ENCODE assay signal across 9 mouse cellular contexts in the genomic region with DNA sequence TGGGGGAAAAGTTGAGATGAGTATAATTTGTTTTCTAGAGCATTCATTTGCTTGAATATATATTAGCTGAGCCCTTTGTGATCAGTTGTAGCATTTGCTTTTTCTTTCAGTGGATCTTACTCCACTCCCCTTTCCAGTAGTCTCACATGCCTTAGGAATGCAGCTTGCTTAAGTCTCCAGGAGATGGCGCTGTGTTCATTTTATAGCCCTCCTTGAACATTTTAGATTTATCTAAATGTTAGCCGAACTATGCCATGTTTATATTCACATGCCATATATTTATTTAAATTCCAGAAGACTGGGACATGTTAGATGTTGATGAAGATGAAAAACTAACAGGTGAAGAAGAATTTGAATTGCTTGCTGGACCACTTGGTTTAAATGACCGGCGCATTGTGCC. TPM values are rescaled to one million over a fixed set of nuclear protein-coding genes. Genes with fewer than 3 reads are reported as not detected.
DNase-seq lines count a peak whose midpoint lies in the region; ATAC-seq lines count a peak whose summit lies in the region.
"Had no signal": no experiment of that assay in that cellular context is flagged by ENCODE, and none has a peak within 500 bp of the region (broad histone marks: within the 10 kb centered on the region; RNA-seq: fewer than 3 reads in every experiment).

No protein-coding gene starts in this region.

- H3K9me3 ChIP-seq in midbrain, embryonic 14.5 days (ENCODE audit: control insufficient read depth, low read length), result no peaks in the 10 kb centered on the region
- H3K9me3 ChIP-seq in midbrain, embryonic 10.5 days (replicated peaks), result no peaks in the 10 kb centered on the region
- H3K9me3 ChIP-seq: limb, embryonic 13.5 days had no signal

- H3K4me3 ChIP-seq in midbrain, embryonic 14.5 days (replicated peaks; ENCODE audit: low read depth, low read length), result no peak overlapping the region
- H3K4me3 ChIP-seq in midbrain, embryonic 10.5 days, result no peak overlapping the region
- H3K4me3 ChIP-seq: limb, embryonic 13.5 days had no signal

- H3K4me2 ChIP-seq in midbrain, embryonic 14.5 days (ENCODE audit: low read length), result no peak overlapping the region
- H3K4me2 ChIP-seq: limb, embryonic 13.5 days had no signal

- H3K36me3 ChIP-seq in midbrain, embryonic 14.5 days (ENCODE audit: control insufficient read depth, insufficient read depth, low read length), result peaks cover 69% of the 10 kb centered on the region
- peaks cover 70% of the 10 kb centered on the region for H3K36me3 ChIP-seq in midbrain, embryonic 10.5 days

- DNase-seq in gastrocnemius, postnatal 10 days, result peak; percentile 5
- DNase-seq in gastrocnemius, adult 8-10 months (ENCODE audit: low spot score in 2 of 2), result no peak
- DNase-seq in midbrain, embryonic 14.5 days, result peak; percentile 78
- no peak for DNase-seq in midbrain, embryonic 10.5 days (ENCODE audit: low spot score)
- peak; percentile 5 for DNase-seq in adrenal gland, postnatal 25 days
- peak; percentile 35 for DNase-seq in forelimb bud, embryonic 11.5 days (ENCODE audit: low read depth, low spot score)
- peak; percentile 66 for DNase-seq in thymus, postnatal 0 days (ENCODE audit: low spot score)
- DNase-seq in right cerebral cortex, postnatal 25 days, result no peak

- H3K27ac ChIP-seq in midbrain, embryonic 14.5 days (replicated peaks; ENCODE audit: low read depth, low read length), result no peak overlapping the region
- H3K27ac ChIP-seq in midbrain, embryonic 10.5 days (replicated peaks), result no peak overlapping the region
- H3K27ac ChIP-seq: limb, embryonic 13.5 days had no signal

- no peak overlapping the region for H3K9ac ChIP-seq in midbrain, embryonic 14.5 days (replicated peaks; ENCODE audit: low read length)
- H3K9ac ChIP-seq: limb, embryonic 13.5 days had no signal

- no peaks in the 10 kb centered on the region for H3K27me3 ChIP-seq in midbrain, embryonic 14.5 days (ENCODE audit: control insufficient read depth, insufficient read depth, low read length)
- H3K27me3 ChIP-seq in midbrain, embryonic 10.5 days (ENCODE audit: low read depth, poor library complexity, severe bottlenecking), result no peaks in the 10 kb centered on the region
- H3K27me3 ChIP-seq: limb, embryonic 13.5 days had no signal

- WGBS in midbrain, embryonic 14.5 days, result 60% methylated on average over 4 of the region's 4 CpGs
- WGBS in midbrain, embryonic 10.5 days, result 63% methylated on average over 4 of the region's 4 CpGs

- H3K4me1 ChIP-seq in midbrain, embryonic 14.5 days (ENCODE audit: control insufficient read depth, insufficient read depth, low read length), result no peaks in the 10 kb centered on the region
- no peaks in the 10 kb centered on the region for H3K4me1 ChIP-seq in midbrain, embryonic 10.5 days
- H3K4me1 ChIP-seq: limb, embryonic 13.5 days had no signal

- ATAC-seq in midbrain, embryonic 14.5 days (ENCODE audit: low FRiP score, low TSS enrichment), result no peak

RNA-seq across cellular contexts. Expression of gene Fbxl22, which starts 49.3 kb away (rescaled TPM):
- 10 to 100 TPM; 36.0 to 38.6 TPM for total RNA-seq in gastrocnemius, postnatal 10 days (2021)
- total RNA-seq in gastrocnemius, adult 8-10 months (2022), result 1 to 10 TPM; 1.7 to 2.6 (median 2.5) TPM
- 1.5 and 1.9 TPM in 2 replicates for polyA plus RNA-seq in midbrain, embryonic 14.5 days (2014; fragmentation: Nextera tagmentation; extraction: Ambion mirVana)
- 1.5 TPM in 2 replicates for polyA plus RNA-seq in midbrain, embryonic 10.5 days (2016; fragmentation: Nextera tagmentation; extraction: Ambion mirVana)
- total RNA-seq in adrenal gland, postnatal 25 days (2021), result 0.48 and 0.64 TPM in 2 replicates
- 1.3 and 1.8 TPM in 2 replicates for polyA plus RNA-seq in thymus, postnatal 0 days (2015; fragmentation: Nextera tagmentation; extraction: Ambion mirVana)

Comparison
In these comparisons a context has a peak if more than half of its experiments do, and no peak if none do; other contexts are left out.
1. DNase-seq: peak in gastrocnemius, postnatal 10 days (single experiment), midbrain, embryonic 14.5 days (single experiment), adrenal gland, postnatal 25 days (single experiment), forelimb bud, embryonic 11.5 days (single experiment) and thymus, postnatal 0 days (single experiment); none in gastrocnemius, adult 8-10 months (0 of 2), midbrain, embryonic 10.5 days (single experiment) and right cerebral cortex, postnatal 25 days (single experiment).
2. RNA of gene Fbxl22, which starts 49.3 kb away (total RNA-seq): 36.0 to 38.6 TPM in gastrocnemius, postnatal 10 days; 1.7 to 2.6 TPM in gastrocnemius, adult 8-10 months and 0.48 to 0.64 TPM in adrenal gland, postnatal 25 days; every median in the first group is over 10 times any median in the second.